Mouse (Mus musculus): Measurements from ENCODE around the gene Trim11. TPM values are rescaled to one million over a fixed set of nuclear protein-coding genes. Genes with fewer than 3 reads are reported as not detected.

The Trim11 gene
- polyA plus RNA-seq, 1 experiment = 25.9 TPM

DNA sequence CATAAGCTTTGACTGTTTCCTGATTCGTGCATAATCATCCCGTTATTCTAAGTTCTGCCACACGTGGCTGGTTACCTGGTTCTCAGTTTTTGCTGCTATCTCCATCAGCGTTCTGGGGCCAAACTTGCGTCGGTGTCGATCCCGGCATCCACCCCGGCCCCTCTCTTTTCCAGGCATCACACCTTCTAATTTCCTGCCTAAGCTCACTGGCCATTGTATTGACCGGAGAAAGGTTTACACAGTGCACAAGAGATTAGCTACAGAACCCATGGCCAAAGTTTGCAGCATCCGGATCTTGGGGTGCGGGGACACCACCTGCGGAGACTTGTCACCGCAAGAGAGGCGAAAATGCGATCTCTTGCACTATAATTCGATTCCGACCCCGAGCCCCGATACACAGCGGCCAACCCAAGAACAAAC lies 276 bp upstream of the Trim11 start:
- peak overlapping the region; percentile 80 for H3K4me3 ChIP-seq (ENCODE audit: insufficient read depth, low read length)
- TF ChIP-seq POLR2A (IDR thresholded peaks at IDR 0.05; ENCODE audit: extremely low read depth, insufficient read depth, low read length) = no peak
- no peak for TF ChIP-seq CTCF (IDR thresholded peaks at IDR 0.05; ENCODE audit: extremely low read depth, insufficient read depth, low read length)
- H3K4me1 ChIP-seq (ENCODE audit: control insufficient read depth, insufficient read depth, low read length) = peaks cover 8% of the 10 kb centered on the region; the same call in 1 of the 2 replicates
- H3K27ac ChIP-seq (ENCODE audit: insufficient read depth, low read length) = no peak overlapping the region

DNA sequence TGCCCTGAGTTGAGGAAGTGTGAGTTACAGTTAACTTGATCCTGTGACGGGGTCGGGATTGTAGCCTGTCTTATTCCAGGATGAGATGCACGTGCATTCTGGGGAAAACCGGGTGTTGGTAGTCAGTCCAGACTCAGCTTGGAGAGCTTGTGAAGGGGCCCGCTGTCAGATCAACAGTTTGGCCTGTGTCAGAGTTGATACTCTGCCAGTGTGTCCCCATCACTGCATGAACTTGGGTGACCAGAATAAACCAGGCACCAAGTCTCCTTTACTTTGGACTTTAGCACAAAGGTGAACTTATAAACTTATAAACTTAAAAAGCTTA lies 775 bp downstream of the Trim11 start:
- peak overlapping the region; percentile 80 for H3K4me3 ChIP-seq (ENCODE audit: insufficient read depth, low read length)
- no peak for TF ChIP-seq CTCF (IDR thresholded peaks at IDR 0.05; ENCODE audit: extremely low read depth, insufficient read depth, low read length)
- TF ChIP-seq POLR2A (IDR thresholded peaks at IDR 0.05; ENCODE audit: extremely low read depth, insufficient read depth, low read length) = no peak
- peaks cover 9% of the 10 kb centered on the region for H3K4me1 ChIP-seq (ENCODE audit: control insufficient read depth, insufficient read depth, low read length)
- H3K27ac ChIP-seq (ENCODE audit: insufficient read depth, low read length) = peak overlapping the region; percentile 43; the same call in 1 of the 2 replicates

DNA sequence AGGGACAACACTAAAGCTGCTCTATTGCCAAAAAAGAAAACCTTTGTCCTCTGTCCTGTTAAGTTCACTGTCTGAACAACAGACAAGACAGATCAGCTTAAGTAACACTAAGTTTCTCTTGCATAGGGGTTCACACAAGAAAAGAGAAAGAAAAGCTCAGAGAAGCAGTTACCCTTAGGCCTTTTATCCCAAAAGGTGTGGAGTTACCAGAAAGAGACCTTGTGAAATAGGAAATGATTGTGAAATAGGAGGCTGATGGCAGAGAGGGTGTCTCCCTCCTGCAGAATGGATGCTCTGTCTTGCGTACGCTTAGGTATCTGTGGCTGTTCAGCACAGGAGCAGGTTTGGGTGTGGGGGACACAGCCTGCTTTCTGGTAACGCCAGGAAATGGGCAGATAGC lies 1.3 kb downstream of the Trim11 start:
- TF ChIP-seq CTCF (IDR thresholded peaks at IDR 0.05; ENCODE audit: extremely low read depth, insufficient read depth, low read length) = no peak
- TF ChIP-seq POLR2A (IDR thresholded peaks at IDR 0.05; ENCODE audit: extremely low read depth, insufficient read depth, low read length) = no peak
- H3K4me3 ChIP-seq (ENCODE audit: insufficient read depth, low read length) = peak overlapping the region; percentile 80
- peaks cover 11% of the 10 kb centered on the region for H3K4me1 ChIP-seq (ENCODE audit: control insufficient read depth, insufficient read depth, low read length)
- no peak overlapping the region for H3K27ac ChIP-seq (ENCODE audit: insufficient read depth, low read length)

DNA sequence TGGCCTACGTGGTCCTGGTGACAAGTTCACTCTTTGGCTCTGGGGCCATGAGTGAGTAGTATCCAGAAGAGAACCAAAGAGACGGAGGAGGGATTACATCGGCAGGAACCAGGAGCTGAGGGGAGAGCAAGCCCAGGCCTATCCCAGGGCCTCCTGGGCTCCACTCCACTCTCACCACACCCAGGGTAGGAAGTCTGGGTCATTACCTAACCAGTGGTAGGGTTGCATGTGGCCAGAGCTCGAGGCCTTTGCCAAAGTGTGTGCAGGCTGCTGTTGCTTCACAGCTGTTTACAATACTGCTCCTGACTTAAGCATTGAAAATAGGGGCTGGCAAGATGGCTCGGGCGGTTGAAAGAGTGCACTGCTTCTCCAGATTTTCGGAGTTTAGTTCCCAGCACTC lies 1.8 kb downstream of the Trim11 start:
- H3K27ac ChIP-seq (ENCODE audit: insufficient read depth, low read length) = no peak overlapping the region
- no peak for TF ChIP-seq POLR2A (IDR thresholded peaks at IDR 0.05; ENCODE audit: extremely low read depth, insufficient read depth, low read length)
- no peak for TF ChIP-seq CTCF (IDR thresholded peaks at IDR 0.05; ENCODE audit: extremely low read depth, insufficient read depth, low read length)
- H3K4me1 ChIP-seq (ENCODE audit: control insufficient read depth, insufficient read depth, low read length) = peaks cover 12% of the 10 kb centered on the region
- H3K4me3 ChIP-seq (ENCODE audit: insufficient read depth, low read length) = peak overlapping the region; percentile 80

DNA sequence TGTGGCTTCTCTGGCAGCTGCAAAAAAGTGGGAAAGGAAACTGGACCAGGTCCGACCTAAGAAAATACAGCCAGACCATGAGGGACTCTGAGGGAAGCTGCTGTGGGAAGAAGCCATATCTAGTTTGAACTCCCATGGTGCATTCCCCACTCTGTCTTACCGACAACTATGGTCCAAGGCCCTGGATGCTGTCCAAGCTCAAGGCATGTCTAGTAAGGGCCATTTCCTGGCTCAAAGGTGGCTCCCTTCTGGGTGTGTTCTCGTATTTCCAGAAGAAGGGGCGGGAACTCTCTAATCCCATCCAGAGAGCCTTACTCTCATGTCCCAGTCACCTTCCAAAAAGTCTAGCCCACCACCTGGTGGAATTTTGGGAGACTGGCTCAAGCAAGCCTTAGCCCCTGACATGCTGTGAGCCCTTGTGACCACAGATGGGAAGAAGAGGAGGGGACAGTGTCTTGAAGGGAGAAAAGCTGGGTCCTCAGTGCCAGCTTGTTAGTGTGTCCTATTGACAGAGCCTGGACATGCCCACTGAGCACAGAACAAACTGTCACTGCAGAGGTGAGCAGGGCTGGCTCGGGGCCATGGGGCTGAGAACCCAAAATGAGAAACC lies 2.6 kb downstream of the Trim11 start:
- TF ChIP-seq CTCF (IDR thresholded peaks at IDR 0.05; ENCODE audit: extremely low read depth, insufficient read depth, low read length) (no peak), POLR2A (IDR thresholded peaks at IDR 0.05; ENCODE audit: extremely low read depth, insufficient read depth, low read length) (no peak)
- Histone ChIP-seq H3K4me3 (ENCODE audit: insufficient read depth, low read length) (no peak overlapping the region; the same call in 1 of the 2 replicates), H3K27ac (ENCODE audit: insufficient read depth, low read length) (no peak overlapping the region), H3K4me1 (ENCODE audit: control insufficient read depth, insufficient read depth, low read length) (peaks cover 12% of the 10 kb centered on the region)

DNA sequence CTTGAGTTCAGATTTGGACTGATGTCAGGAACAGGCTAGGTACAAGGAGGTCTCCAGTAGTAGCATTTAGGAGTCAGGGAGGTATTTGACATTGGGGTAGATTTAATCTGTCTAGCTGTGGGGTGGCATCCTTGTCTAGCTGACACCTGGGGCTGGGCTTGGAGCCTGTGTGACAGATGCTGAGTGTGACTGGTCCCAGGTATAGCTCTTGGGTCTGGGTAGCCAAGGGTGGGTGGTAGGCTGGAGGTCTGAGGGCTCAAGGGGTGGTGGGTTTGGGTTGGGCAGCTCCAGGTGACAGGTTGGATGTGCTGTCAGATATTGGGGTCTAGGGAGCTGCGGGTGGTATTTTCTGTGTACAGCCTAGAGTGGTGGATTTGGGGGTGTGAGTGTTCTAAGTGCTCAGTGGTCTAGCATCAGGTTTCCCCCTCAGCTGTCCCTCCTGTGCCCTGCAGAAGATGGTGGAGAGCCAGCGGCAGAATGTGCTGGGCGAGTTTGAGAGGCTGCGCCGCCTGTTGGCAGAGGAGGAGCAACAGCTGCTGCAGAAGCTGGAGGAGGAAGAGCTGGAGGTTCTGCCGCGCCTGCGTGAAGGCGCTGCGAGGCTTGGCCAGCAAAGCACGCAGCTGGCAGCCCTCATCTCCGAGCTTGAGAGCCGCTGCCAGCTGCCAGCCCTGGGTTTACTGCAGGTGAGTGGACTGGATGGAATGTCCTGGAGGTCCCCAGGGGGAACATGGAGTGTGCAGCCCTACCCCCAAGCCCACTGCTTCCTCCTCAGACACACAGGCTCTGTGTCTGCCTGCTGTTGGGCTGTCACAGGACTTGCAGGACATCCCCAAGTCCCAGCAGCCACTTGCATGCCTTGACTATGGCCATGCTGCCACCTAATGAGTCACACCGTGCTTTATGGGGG lies 3.9 kb downstream of the Trim11 start:
- Histone ChIP-seq H3K27ac (ENCODE audit: insufficient read depth, low read length) (no peak overlapping the region), H3K4me1 (ENCODE audit: control insufficient read depth, insufficient read depth, low read length) (peaks cover 12% of the 10 kb centered on the region), H3K4me3 (ENCODE audit: insufficient read depth, low read length) (peak overlapping the region; percentile 4; the same call in 1 of the 2 replicates)
- peak; percentile 63 for TF ChIP-seq CTCF (IDR thresholded peaks at IDR 0.05; ENCODE audit: extremely low read depth, insufficient read depth, low read length)
- TF ChIP-seq POLR2A (IDR thresholded peaks at IDR 0.05; ENCODE audit: extremely low read depth, insufficient read depth, low read length) = no peak

DNA sequence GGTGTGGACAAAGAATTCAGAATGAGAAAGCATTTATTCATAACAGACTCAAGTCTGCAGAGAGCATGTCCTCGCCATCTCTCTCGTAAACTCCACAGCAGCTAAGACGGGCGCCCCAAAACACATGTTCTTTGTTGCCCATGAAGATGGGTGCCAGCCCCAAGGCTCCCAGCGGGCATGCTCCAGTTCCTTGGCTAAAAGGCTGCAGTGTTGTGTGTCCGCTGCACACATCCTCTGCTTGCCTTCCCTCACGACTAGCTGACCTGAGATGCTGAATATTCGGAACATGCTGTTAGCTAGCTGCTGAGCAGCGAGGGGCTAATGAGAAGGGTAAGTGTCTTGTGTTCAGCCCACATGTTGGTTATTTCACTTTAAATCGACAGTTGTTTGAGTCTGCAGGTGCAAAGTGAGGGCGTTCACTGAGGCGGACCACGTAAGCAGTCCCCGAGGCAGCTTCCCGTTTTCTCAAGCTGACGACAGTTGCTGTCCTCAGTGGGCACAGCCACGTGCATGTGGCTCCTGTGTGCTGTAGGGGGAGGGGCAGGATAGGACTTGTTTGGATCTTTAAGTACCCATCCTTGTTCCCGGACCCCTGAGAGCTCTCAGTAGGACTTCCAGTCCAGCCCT lies 4.7 kb downstream of the Trim11 start:
- no peak overlapping the region; the same call in 1 of the 2 replicates for H3K4me3 ChIP-seq (ENCODE audit: insufficient read depth, low read length)
- H3K4me1 ChIP-seq (ENCODE audit: control insufficient read depth, insufficient read depth, low read length) = peaks cover 10% of the 10 kb centered on the region
- H3K27ac ChIP-seq (ENCODE audit: insufficient read depth, low read length) = no peak overlapping the region
- no peak for TF ChIP-seq POLR2A (IDR thresholded peaks at IDR 0.05; ENCODE audit: extremely low read depth, insufficient read depth, low read length)
- no peak for TF ChIP-seq CTCF (IDR thresholded peaks at IDR 0.05; ENCODE audit: extremely low read depth, insufficient read depth, low read length)

DNA sequence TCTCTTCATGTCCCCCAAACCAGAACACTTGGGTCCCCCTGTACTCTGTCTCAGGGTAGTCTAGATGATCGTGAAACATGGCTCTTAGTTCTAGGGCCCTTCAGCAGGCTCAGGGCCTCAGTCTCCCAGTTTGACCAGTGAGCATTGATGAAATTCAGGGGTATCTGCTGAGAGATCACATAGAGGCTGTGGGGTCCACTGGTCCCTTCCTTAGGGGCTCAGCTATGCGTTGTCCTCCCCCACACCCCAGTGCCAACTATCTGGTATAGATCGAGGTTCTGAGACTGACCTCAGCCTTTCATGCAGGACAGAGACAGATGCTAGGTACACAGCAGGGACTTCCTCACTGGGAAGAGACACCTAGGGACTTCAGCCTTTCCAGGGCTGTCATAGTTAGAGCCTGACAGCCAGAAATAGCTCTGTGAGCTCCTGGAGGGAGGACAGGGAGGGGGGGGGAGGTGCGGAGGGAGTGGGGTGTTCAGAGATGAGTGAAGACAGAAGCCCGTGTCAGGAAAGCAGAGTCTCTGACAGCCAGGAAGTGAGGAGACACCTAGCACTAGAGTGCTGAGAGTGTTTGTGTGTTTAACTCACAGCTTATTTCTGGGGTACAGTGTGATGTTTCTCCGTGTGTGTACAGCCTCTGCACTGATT lies 5.9 kb downstream of the Trim11 start:
- TF ChIP-seq POLR2A (IDR thresholded peaks at IDR 0.05; ENCODE audit: extremely low read depth, insufficient read depth, low read length) = no peak
- no peak for TF ChIP-seq CTCF (IDR thresholded peaks at IDR 0.05; ENCODE audit: extremely low read depth, insufficient read depth, low read length)
- H3K4me1 ChIP-seq (ENCODE audit: control insufficient read depth, insufficient read depth, low read length) = peaks cover 10% of the 10 kb centered on the region
- H3K4me3 ChIP-seq (ENCODE audit: insufficient read depth, low read length) = no peak overlapping the region
- no peak overlapping the region for H3K27ac ChIP-seq (ENCODE audit: insufficient read depth, low read length)

DNA sequence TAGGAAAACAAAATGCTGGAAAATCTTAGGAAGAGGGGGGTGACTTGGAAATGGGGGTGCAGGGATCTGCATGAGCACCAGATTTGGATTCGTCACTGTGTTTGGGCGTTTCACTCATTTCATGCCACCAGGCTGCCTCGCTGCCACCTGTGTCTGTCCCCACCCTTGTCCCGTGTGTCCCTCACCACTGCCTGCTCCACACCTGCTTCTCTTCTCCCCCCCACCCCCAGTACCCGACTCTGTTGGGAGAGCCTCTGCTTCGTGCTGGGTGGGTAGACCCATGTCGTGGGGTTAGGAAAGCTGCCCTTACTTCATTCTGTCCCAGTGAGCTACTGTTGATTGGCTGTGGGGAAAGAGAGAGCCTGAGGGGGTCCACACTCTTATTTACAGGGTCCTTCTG lies 6.8 kb downstream of the Trim11 start:
- TF ChIP-seq POLR2A (IDR thresholded peaks at IDR 0.05; ENCODE audit: extremely low read depth, insufficient read depth, low read length) (no peak), CTCF (IDR thresholded peaks at IDR 0.05; ENCODE audit: extremely low read depth, insufficient read depth, low read length) (no peak)
- Histone ChIP-seq H3K27ac (ENCODE audit: insufficient read depth, low read length) (no peak overlapping the region), H3K4me3 (ENCODE audit: insufficient read depth, low read length) (no peak overlapping the region), H3K4me1 (ENCODE audit: control insufficient read depth, insufficient read depth, low read length) (peaks cover 10% of the 10 kb centered on the region)

All from cortical plate, adult 2 months (tissue).